Mouse (Mus musculus) brain, adult 2 months (tissue): ENCODE results near the gene Vmn2r91.
"Not testable (repeated sequence)": the region's sequence is repeated elsewhere in the genome, so short reads cannot be mapped to it uniquely, and the experiment has no call there.

ENCODE experiments used
- DNase-seq: peaks from one replicate; pipeline ENCODE4 v3.0.0; 2011; ENCODE audit warnings: low read depth, low spot score

Vmn2r91 gene

DNA sequence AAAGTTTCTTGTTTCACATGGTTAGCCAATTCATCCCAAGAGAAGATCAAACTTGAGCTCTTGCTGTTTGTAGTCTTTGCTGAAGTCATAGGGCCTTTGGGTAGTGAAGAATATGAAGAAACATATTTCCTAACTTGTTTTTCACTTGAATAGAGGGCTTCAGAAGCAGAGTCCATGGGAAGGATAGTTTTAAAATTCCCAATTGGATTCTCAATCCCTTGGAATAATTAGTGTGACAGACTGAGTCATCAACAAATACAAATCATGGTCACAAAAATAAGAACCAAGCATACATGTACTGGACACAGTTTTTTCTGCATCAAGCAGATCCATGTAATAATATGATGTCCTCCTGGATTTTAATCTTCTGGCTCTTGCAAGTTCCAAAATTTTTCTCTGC, at the start of gene Vmn2r91:
Vmn2r91 (plus strand) TSS at position 301 of the 400 bp plus-strand sequence.
- not testable (repeated sequence) for DNase-seq

DNA sequence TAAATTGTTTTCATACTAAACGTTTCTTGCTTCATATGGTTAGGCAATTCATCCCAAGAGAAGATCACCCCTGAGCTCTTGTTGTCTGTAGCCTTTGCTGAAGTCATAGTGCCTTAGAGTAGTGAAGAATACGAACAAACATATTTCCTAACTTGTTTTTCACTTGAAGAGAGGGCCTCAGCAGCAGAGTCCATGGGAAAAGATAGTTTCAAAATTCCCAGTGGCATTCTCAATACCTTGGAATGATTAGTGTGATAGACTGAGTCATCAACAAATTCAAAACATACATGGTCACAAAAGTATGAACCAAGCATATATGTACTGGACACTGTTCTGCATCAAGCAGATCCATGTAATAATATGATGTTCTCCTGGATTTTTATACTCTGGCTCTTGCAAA, 35.7 kb upstream of the Vmn2r91 start, which contains the start of gene Vmn2r124:
Vmn2r124 (plus strand) TSS at position 301 of the 400 bp plus-strand sequence.
- no peak for DNase-seq

DNA sequence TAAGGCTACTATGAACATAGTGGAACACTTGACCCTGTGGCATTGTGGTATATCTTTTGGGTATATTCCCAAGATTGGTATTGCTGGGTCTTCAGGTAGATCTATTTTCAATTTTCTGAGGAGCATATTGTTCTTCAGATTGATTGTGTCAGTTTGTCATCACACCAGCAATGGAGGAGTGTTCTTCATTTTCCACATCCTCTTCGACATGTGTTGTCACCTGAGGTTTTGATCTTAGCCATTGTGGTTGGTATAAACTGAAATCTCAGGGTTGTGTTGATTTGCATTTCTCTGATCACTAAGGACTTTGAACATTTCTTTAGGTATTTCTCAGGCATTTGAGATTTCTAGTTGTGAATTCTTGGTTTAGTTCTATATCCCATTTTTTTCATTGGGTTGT, 10.8 kb downstream of the Vmn2r91 start:
- not testable (repeated sequence) for DNase-seq

DNA sequence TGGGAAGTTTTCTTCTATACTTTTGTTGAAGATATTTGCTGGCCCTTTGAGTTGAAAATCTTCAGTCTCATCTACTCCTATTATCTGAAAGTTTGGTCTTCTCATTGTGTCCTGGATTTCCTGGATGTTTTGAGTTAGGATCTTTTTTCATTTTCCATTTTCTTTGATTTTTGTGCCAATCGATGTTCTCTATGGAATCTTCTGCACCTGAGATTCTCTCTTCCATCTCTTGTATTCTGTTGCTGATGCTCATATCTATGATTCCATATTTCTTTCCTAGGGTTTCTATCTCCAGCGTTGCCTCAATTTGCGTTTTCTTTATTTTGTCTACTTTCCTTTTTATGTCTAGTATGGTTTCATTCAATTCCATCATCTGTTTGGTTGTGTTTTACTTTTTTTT, 17.4 kb downstream of the Vmn2r91 start:
- DNase-seq, result not testable (repeated sequence)

DNA sequence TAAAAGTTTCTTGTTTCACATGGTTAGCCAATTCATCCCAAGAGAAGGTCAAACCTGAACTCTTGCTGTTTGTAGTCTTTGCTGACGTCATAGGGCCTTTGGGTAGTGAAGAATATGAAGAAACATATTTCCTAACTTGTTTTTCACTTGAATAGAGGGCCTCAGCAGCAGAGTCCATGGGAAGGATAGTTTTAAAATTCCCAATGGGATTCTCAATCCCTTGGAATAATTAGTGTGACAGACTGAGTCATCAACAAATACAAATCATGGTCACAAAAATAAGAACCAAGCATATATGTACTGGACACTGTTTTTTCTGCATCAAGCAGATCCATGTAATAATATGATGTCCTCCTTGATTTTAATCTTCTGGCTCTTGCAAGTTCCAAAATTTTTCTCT, 66.8 kb downstream of the Vmn2r91 start, which contains the start of gene Vmn2r92:
Vmn2r92 (plus strand) TSS at position 301 of the 400 bp plus-strand sequence.
- DNase-seq, result not testable (repeated sequence)

DNA sequence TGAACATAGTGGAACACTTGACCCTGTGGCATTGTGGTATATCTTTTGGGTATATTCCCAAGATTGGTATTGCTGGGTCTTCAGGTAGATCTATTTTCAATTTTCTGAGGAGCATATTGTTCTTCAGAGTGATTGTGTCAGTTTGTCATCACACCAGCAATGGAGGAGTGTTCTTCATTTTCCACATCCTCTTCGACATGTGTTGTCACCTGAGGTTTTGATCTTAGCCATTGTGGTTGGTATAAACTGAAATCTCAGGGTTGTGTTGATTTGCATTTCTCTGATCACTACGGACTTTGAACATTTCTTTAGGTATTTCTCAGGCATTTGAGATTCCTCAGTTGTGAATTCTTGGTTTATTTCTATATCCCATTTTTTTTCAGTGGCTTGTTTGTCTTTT, 76.4 kb downstream of the Vmn2r91 start:
- DNase-seq, result not testable (repeated sequence)
